12 mouse cellular contexts compared by ENCODE assay signal in genomic region chr13:115287371-115287770, GRCm38 (mm10).
A peak's percentile ranks its signal among the peaks of the same experiment; 100 is the strongest.
DNase-seq lines count a peak whose midpoint lies in the region; ATAC-seq and TF ChIP-seq lines count a peak whose summit lies in the region.
"Had no signal": no experiment of that assay in that cellular context is flagged by ENCODE, and none has a peak within 500 bp of the region (broad histone marks: within the 10 kb centered on the region; RNA-seq: fewer than 3 reads in every experiment).

No protein-coding gene starts in this region.

- TF ChIP-seq POLR2A in liver, adult 2 months (IDR thresholded peaks at IDR 0.05; ENCODE audit: extremely low read depth, insufficient read depth, low read length) = no peak

- no peaks in the 10 kb centered on the region for H3K36me3 ChIP-seq in forebrain, embryonic 11.5 days (ENCODE audit: control insufficient read depth, insufficient read depth, low read length)
- no peaks in the 10 kb centered on the region for H3K36me3 ChIP-seq in forebrain, embryonic 10.5 days (replicated peaks)
- no peaks in the 10 kb centered on the region for H3K36me3 ChIP-seq in liver, adult 2 months (ENCODE audit: control insufficient read depth, insufficient read depth, low read length)
- H3K36me3 ChIP-seq in liver, embryonic 12.5 days = no peaks in the 10 kb centered on the region
- H3K36me3 ChIP-seq in midbrain, embryonic 13.5 days = no peaks in the 10 kb centered on the region
- H3K36me3 ChIP-seq in heart, embryonic 11.5 days (ENCODE audit: control insufficient read depth, insufficient read depth, low read length) = no peaks in the 10 kb centered on the region
- H3K36me3 ChIP-seq: embryonic facial prominence, embryonic 12.5 days; kidney, embryonic 15.5 days had no signal

- H3K79me2 ChIP-seq in liver, adult 2 months (ENCODE audit: control insufficient read depth, insufficient read depth, low read length) = no peaks in the 10 kb centered on the region

- WGBS in forebrain, embryonic 11.5 days = 54% methylated on average over 3 of the region's 3 CpGs
- WGBS in forebrain, embryonic 10.5 days = 51% methylated on average over 3 of the region's 3 CpGs
- WGBS in liver, adult 2 months = 38% methylated on average over 3 of the region's 3 CpGs
- WGBS in liver, embryonic 12.5 days (ENCODE audit: insufficient replicate concordance) = 41% methylated on average over 3 of the region's 3 CpGs
- 33% methylated on average over 3 of the region's 3 CpGs for WGBS in midbrain, embryonic 13.5 days
- 38% methylated on average over 3 of the region's 3 CpGs for WGBS in heart, embryonic 11.5 days (ENCODE audit: insufficient replicate concordance)

- no peak overlapping the region for H3K4me3 ChIP-seq in forebrain, embryonic 11.5 days (ENCODE audit: low read depth, low read length)
- no peak overlapping the region for H3K4me3 ChIP-seq in forebrain, embryonic 10.5 days
- H3K4me3 ChIP-seq in liver, adult 2 months (ENCODE audit: insufficient read depth, low read depth, low read length) = no peak overlapping the region
- H3K4me3 ChIP-seq in liver, embryonic 12.5 days = no peak overlapping the region
- no peak overlapping the region for H3K4me3 ChIP-seq in midbrain, embryonic 13.5 days (replicated peaks)
- no peak overlapping the region for H3K4me3 ChIP-seq in heart, embryonic 11.5 days (ENCODE audit: low read depth, low read length)
- H3K4me3 ChIP-seq: embryonic facial prominence, embryonic 12.5 days; kidney, embryonic 15.5 days; myocyte had no signal

- no peak overlapping the region for H3K4me2 ChIP-seq in forebrain, embryonic 11.5 days (ENCODE audit: low read depth, low read length, severe bottlenecking)
- no peak overlapping the region for H3K4me2 ChIP-seq in liver, embryonic 12.5 days
- H3K4me2 ChIP-seq in midbrain, embryonic 13.5 days (replicated peaks) = no peak overlapping the region
- H3K4me2 ChIP-seq in heart, embryonic 11.5 days = no peak overlapping the region
- H3K4me2 ChIP-seq: embryonic facial prominence, embryonic 12.5 days; kidney, embryonic 15.5 days had no signal

- ATAC-seq in forebrain, embryonic 11.5 days (replicated peaks; ENCODE audit: low FRiP score) = peak; percentile 86
- ATAC-seq in liver, embryonic 12.5 days = no peak
- peak; percentile 60; the same call in 1 of the 2 replicates for ATAC-seq in midbrain, embryonic 13.5 days
- ATAC-seq in heart, embryonic 11.5 days (replicated peaks; ENCODE audit: insufficient number of reproducible peaks, low FRiP score, low TSS enrichment) = no peak
- ATAC-seq in megakaryocyte, adult 5-6 weeks (ENCODE audit: poor library complexity, severe bottlenecking) = no peak

- no peaks in the 10 kb centered on the region for H3K9me3 ChIP-seq in forebrain, embryonic 11.5 days (ENCODE audit: control insufficient read depth, low read length)
- H3K9me3 ChIP-seq in forebrain, embryonic 10.5 days = no peaks in the 10 kb centered on the region
- no peaks in the 10 kb centered on the region for H3K9me3 ChIP-seq in liver, embryonic 12.5 days (replicated peaks)
- no peaks in the 10 kb centered on the region for H3K9me3 ChIP-seq in midbrain, embryonic 13.5 days
- H3K9me3 ChIP-seq in heart, embryonic 11.5 days (replicated peaks; ENCODE audit: control insufficient read depth, low read length) = no peaks in the 10 kb centered on the region
- H3K9me3 ChIP-seq: embryonic facial prominence, embryonic 12.5 days; kidney, embryonic 15.5 days had no signal

- no peak overlapping the region for H3K9ac ChIP-seq in forebrain, embryonic 11.5 days (ENCODE audit: low read length)
- no peak overlapping the region for H3K9ac ChIP-seq in liver, adult 2 months (ENCODE audit: low read depth, low read length)
- no peak overlapping the region for H3K9ac ChIP-seq in liver, embryonic 12.5 days
- H3K9ac ChIP-seq in midbrain, embryonic 13.5 days (replicated peaks) = no peak overlapping the region
- H3K9ac ChIP-seq in heart, embryonic 11.5 days (ENCODE audit: low read depth, low read length) = no peak overlapping the region
- H3K9ac ChIP-seq: embryonic facial prominence, embryonic 12.5 days; kidney, embryonic 15.5 days had no signal

- no peak overlapping the region for H3K27ac ChIP-seq in forebrain, embryonic 11.5 days (ENCODE audit: low read depth, low read length)
- H3K27ac ChIP-seq in forebrain, embryonic 10.5 days = no peak overlapping the region
- no peak overlapping the region for H3K27ac ChIP-seq in liver, adult 2 months (replicated peaks; ENCODE audit: insufficient read depth, low read depth, low read length)
- no peak overlapping the region for H3K27ac ChIP-seq in liver, embryonic 12.5 days
- H3K27ac ChIP-seq in midbrain, embryonic 13.5 days = no peak overlapping the region
- no peak overlapping the region for H3K27ac ChIP-seq in heart, embryonic 11.5 days (ENCODE audit: low read depth, low read length)
- H3K27ac ChIP-seq: embryonic facial prominence, embryonic 12.5 days; kidney, embryonic 15.5 days had no signal

- TF ChIP-seq CTCF in liver, adult 2 months (IDR thresholded peaks at IDR 0.05; ENCODE audit: low read depth, low read length) = peak; percentile 29; the same call in 1 of the 2 replicates

- no peaks in the 10 kb centered on the region for H3K4me1 ChIP-seq in forebrain, embryonic 11.5 days (replicated peaks; ENCODE audit: control insufficient read depth, insufficient read depth, low read length)
- H3K4me1 ChIP-seq in forebrain, embryonic 10.5 days = no peaks in the 10 kb centered on the region
- H3K4me1 ChIP-seq in liver, adult 2 months (ENCODE audit: control insufficient read depth, insufficient read depth, low read length) = no peaks in the 10 kb centered on the region
- no peaks in the 10 kb centered on the region for H3K4me1 ChIP-seq in liver, embryonic 12.5 days
- H3K4me1 ChIP-seq in midbrain, embryonic 13.5 days (replicated peaks) = no peaks in the 10 kb centered on the region
- no peaks in the 10 kb centered on the region for H3K4me1 ChIP-seq in heart, embryonic 11.5 days (ENCODE audit: control insufficient read depth, insufficient read depth, low read length)
- H3K4me1 ChIP-seq: embryonic facial prominence, embryonic 12.5 days; kidney, embryonic 15.5 days had no signal

- H3K27me3 ChIP-seq in forebrain, embryonic 11.5 days (ENCODE audit: control insufficient read depth, insufficient read depth, low read length) = no peaks in the 10 kb centered on the region
- no peaks in the 10 kb centered on the region for H3K27me3 ChIP-seq in forebrain, embryonic 10.5 days (ENCODE audit: poor library complexity, severe bottlenecking)
- no peaks in the 10 kb centered on the region for H3K27me3 ChIP-seq in liver, adult 2 months (ENCODE audit: control insufficient read depth, insufficient read depth, low read length)
- no peaks in the 10 kb centered on the region for H3K27me3 ChIP-seq in liver, embryonic 12.5 days (replicated peaks)
- H3K27me3 ChIP-seq in midbrain, embryonic 13.5 days = no peaks in the 10 kb centered on the region; the same call in 1 of the 2 replicates
- H3K27me3 ChIP-seq in heart, embryonic 11.5 days (ENCODE audit: control insufficient read depth, insufficient read depth, low read length) = no peaks in the 10 kb centered on the region
- H3K27me3 ChIP-seq: embryonic facial prominence, embryonic 12.5 days; kidney, embryonic 15.5 days had no signal

- no peak for DNase-seq in forebrain, embryonic 11.5 days (ENCODE audit: low spot score)
- DNase-seq in forebrain, embryonic 10.5 days (ENCODE audit: extremely low spot score, low spot score) = no peak
- DNase-seq in liver, adult 2 months (ENCODE audit: extremely low read depth, low read depth, low spot score) = peak; percentile 10
- DNase-seq in embryo, embryonic 10 days (ENCODE audit: low spot score) = peak; percentile 73
- DNase-seq: thymus, postnatal 36 days had no signal

Comparison
In these comparisons a context has a peak if more than half of its experiments do, and no peak if none do; other contexts are left out.
1. ATAC-seq: peak in forebrain, embryonic 11.5 days (single experiment) and midbrain, embryonic 13.5 days (single experiment); none in liver, embryonic 12.5 days (single experiment), heart, embryonic 11.5 days (single experiment) and megakaryocyte, adult 5-6 weeks (single experiment).
2. DNase-seq: peak in liver, adult 2 months (single experiment) and embryo, embryonic 10 days (single experiment); none in forebrain, embryonic 11.5 days (single experiment) and forebrain, embryonic 10.5 days (single experiment).